Mouse (Mus musculus) C2C12 (cell line): Measurements from ENCODE around the gene Zfp819.

ENCODE experiments used
- CTCF ChIP-seq: IDR thresholded peaks from one replicate; pipeline ENCODE4 v1.5.1; 2011; ENCODE audit not compliant: control insufficient read depth, insufficient read depth, insufficient read length
- FOSL1 ChIP-seq: IDR thresholded peaks from one replicate; pipeline ENCODE4 v1.8.0; 2011; ENCODE audit warnings: mild to moderate bottlenecking, low read length; ENCODE audit not compliant: poor library complexity, insufficient read depth, severe bottlenecking
- MAX ChIP-seq: IDR thresholded peaks from one replicate; pipeline ENCODE4 v1.6.1; 2011; ENCODE audit warnings: mild to moderate bottlenecking, control low read depth
- MYOG ChIP-seq: IDR thresholded peaks from one replicate; pipeline ENCODE4 v1.6.1; 2011; ENCODE audit not compliant: control insufficient read depth, insufficient read length; ENCODE audit errors: extremely low read depth
- USF1 ChIP-seq: IDR thresholded peaks from one replicate; pipeline ENCODE4 v1.6.1; 2011; ENCODE audit warnings: low read depth, mild to moderate bottlenecking, control low read depth, moderate library complexity

DNA sequence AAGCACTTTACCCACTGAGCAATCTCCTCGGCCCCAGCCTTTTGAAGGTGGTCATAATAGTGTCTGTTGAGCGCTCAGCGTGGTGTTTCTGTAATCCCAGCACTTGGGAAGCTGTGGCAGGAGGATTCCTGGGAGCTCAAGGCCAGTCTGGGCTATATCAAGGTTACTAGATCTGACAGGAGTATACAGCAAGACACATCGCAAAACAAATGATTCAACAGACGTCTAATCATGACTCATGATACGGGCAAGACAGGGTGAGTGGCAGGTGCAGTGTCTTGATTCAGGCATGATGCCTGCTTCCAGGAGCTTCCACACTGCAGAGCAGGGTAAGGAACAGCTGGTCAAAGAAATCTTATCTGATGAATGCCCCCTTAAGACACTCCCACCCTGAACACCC, 45.7 kb downstream of the Zfp819 start:
- no peak for TF ChIP-seq CTCF
- no peak for TF ChIP-seq USF1
- no peak for TF ChIP-seq MAX
- TF ChIP-seq MYOG: no peak
- TF ChIP-seq FOSL1: no peak
